Mouse (Mus musculus) heart, embryonic 10.5 days (tissue): ENCODE measurements around the gene Aoc2. TPM values are rescaled to one million over a fixed set of nuclear protein-coding genes. Genes with fewer than 3 reads are reported as not detected.
"Not testable (repeated sequence)": the region's sequence is repeated elsewhere in the genome, so short reads cannot be mapped to it uniquely, and the experiment has no call there.

ENCODE experiments used
- DNase-seq: peaks from one replicate; pipeline ENCODE4 v3.0.0-alpha.2; 2017; ENCODE audit warnings: low spot score
- H3K27ac ChIP-seq: fragments of 300-500 bp; sonication (generic); 2 replicates; pipeline ENCODE4 v1.5.1; 2016; ENCODE audit warnings: mild to moderate bottlenecking
- H3K27me3 ChIP-seq: fragments of 300-500 bp; sonication (generic); 2 replicates; pipeline ENCODE4 v1.6.1; 2016; ENCODE audit warnings: mild to moderate bottlenecking; ENCODE audit not compliant: poor library complexity, insufficient read depth, severe bottlenecking
- H3K36me3 ChIP-seq: fragments of 300-500 bp; sonication (generic); 2 replicates; pipeline ENCODE4 v1.6.1; 2016; ENCODE audit warnings: mild to moderate bottlenecking, moderate library complexity
- H3K4me1 ChIP-seq: fragments of 300-500 bp; sonication (generic); 2 replicates; pipeline ENCODE4 v1.6.1; 2016; ENCODE audit warnings: mild to moderate bottlenecking
- H3K4me3 ChIP-seq: fragments of 300-500 bp; sonication (generic); 2 replicates; pipeline ENCODE4 v1.5.1; 2016; ENCODE audit warnings: mild to moderate bottlenecking, moderate library complexity
- H3K9me3 ChIP-seq: fragments of 300-500 bp; sonication (generic); 2 replicates; pipeline ENCODE4 v1.6.1; 2016; ENCODE audit warnings: mild to moderate bottlenecking, moderate library complexity
- WGBS: fragments of 180-500 bp; shearing (Covaris S2); methylation state at CpG from one replicate; pipeline ENCODE4 v1.1.7; 2016; 5-methylcytosine and 5-hydroxymethylcytosine counted together
- microRNA-seq: library from miRNA; unstranded; fragments of <30 nt; microRNA quantifications from one replicate; pipeline ENCODE4, GENCODE M21; 2017
- polyA plus RNA-seq: library from polyadenylated mRNA; unstranded; fragments of >200 nt; fragmentation: Nextera tagmentation; extraction: Ambion mirVana; gene quantifications from 2 replicates; pipeline ENCODE4 v1.2.1, GENCODE M21; 2016

Aoc2 gene
- polyA plus RNA-seq, 1 experiment from 2014 or later = 1.4 TPM

- 73% methylated on average over 7 of the region's 7 CpGs for WGBS
- H3K36me3 ChIP-seq = no peaks in the 10 kb centered on the region
Observed at GRCm38 (mm10) chr11:101374421-101374938, 49.6 kb downstream of the Aoc2 start.

GRCm38 (mm10) chr11:101378196-101378595, 53.3 kb downstream of the Aoc2 start:
- DNase-seq, H3K27ac ChIP-seq, H3K4me3 ChIP-seq, H3K27me3 ChIP-seq, H3K9me3 ChIP-seq, H3K4me1 ChIP-seq, H3K36me3 ChIP-seq: not testable (repeated sequence)
- WGBS = 89% methylated on average over 8 of the region's 8 CpGs

More at GRCm38 (mm10) chr11:101374421-101374938, 49.6 kb downstream of the Aoc2 start:
- no peaks in the 10 kb centered on the region for H3K9me3 ChIP-seq
- no peaks in the 10 kb centered on the region; the same call in 1 of the 2 replicates for H3K27me3 ChIP-seq
- no peak overlapping the region for H3K4me3 ChIP-seq
- DNase-seq = no peak
- H3K4me1 ChIP-seq = no peaks in the 10 kb centered on the region
- H3K27ac ChIP-seq = no peak overlapping the region

DNA sequence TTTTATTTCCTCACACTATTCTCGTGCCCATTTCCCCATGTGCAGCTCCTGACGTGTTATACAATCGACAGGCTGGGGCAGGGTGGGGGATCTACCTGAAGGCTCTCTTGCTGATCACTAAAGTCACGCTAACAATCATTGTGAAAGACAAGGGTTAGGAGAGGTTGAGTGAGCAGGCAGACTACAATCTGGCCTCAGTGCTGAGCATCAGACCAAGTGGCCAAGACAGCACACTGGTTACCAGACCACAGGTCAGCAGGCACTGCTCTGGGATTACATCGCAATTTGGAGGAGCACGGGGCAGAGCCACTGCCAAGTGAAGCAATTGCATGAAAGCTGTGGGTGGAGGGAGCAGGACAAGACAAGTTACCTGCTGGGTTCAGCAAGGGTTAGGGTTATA, 54.1 kb downstream of the Aoc2 start:
- Histone ChIP-seq H3K27me3 (no peaks in the 10 kb centered on the region; the same call in 1 of the 2 replicates), H3K4me3 (no peak overlapping the region), H3K27ac (no peak overlapping the region), H3K36me3 (no peaks in the 10 kb centered on the region), H3K9me3 (no peaks in the 10 kb centered on the region), H3K4me1 (no peaks in the 10 kb centered on the region)
- DNase-seq = no peak
- WGBS = 76% methylated on average over 6 of the region's 6 CpGs

Small RNA genes within 50 kb of the gene (microRNA-seq; reads per million reads assigned to microRNA genes)
- gene Gm25593 = not detected

Other genes starting within 250 kb of the Aoc2 start
- 0.21 TPM in 1 of 2 replicates, not detected in the other for gene Hsd17b1, start 246.7 kb upstream of the Aoc2 start, polyA plus RNA-seq
- gene Coasy, start 242.5 kb upstream of the Aoc2 start, polyA plus RNA-seq = 36.5 and 37.0 TPM in 2 replicates
- 42.6 and 52.0 TPM in 2 replicates for gene Mlx, start 237.8 kb upstream of the Aoc2 start, polyA plus RNA-seq
- gene Psmc3ip, start 229.6 kb upstream of the Aoc2 start, polyA plus RNA-seq = 29.6 and 40.8 TPM in 2 replicates
- gene Retreg3, start 205.2 kb upstream of the Aoc2 start, polyA plus RNA-seq = 12.6 and 13.0 TPM in 2 replicates
- gene Tubg1, start 205.1 kb upstream of the Aoc2 start, polyA plus RNA-seq = 103 and 110 TPM in 2 replicates
- 3.0 and 4.2 TPM in 2 replicates for gene Tubg2, start 169.2 kb upstream of the Aoc2 start, polyA plus RNA-seq
- 0.39 and 0.44 TPM in 2 replicates for gene Cntnap1, start 154.5 kb upstream of the Aoc2 start, polyA plus RNA-seq
- gene Plekhh3, start 153.7 kb upstream of the Aoc2 start, polyA plus RNA-seq = 5.6 and 6.4 TPM in 2 replicates
- gene Ccr10, start 149.6 kb upstream of the Aoc2 start, polyA plus RNA-seq = 0.16 and 0.19 TPM in 2 replicates
- 12.9 and 13.3 TPM in 2 replicates for gene Ezh1, start 98.6 kb upstream of the Aoc2 start, polyA plus RNA-seq
- gene Ramp2, start 79.0 kb upstream of the Aoc2 start, polyA plus RNA-seq = 166 and 202 TPM in 2 replicates
- 130 and 137 TPM in 2 replicates for gene Vps25, start 71.4 kb upstream of the Aoc2 start, polyA plus RNA-seq
- 13.9 and 14.8 TPM in 2 replicates for gene Wnk4, start 64.5 kb upstream of the Aoc2 start, polyA plus RNA-seq
- 0.79 and 1.6 TPM in 2 replicates for gene Cntd1, start 46.1 kb upstream of the Aoc2 start, polyA plus RNA-seq
- 189 and 198 TPM in 2 replicates for gene Coa3, start 45.9 kb upstream of the Aoc2 start, polyA plus RNA-seq
- 148 and 165 TPM in 2 replicates for gene Becn1, start 22.8 kb upstream of the Aoc2 start, polyA plus RNA-seq
- gene Psme3, start 8.8 kb upstream of the Aoc2 start, polyA plus RNA-seq = 151 and 177 TPM in 2 replicates
- gene Aoc3, start 5.5 kb downstream of the Aoc2 start, polyA plus RNA-seq = 0.06 and 0.14 TPM in 2 replicates
- gene G6pc, start 42.5 kb downstream of the Aoc2 start, polyA plus RNA-seq = not detected in 2 replicates
- 60.4 and 66.6 TPM in 2 replicates for gene Aarsd1, start 92.6 kb downstream of the Aoc2 start, polyA plus RNA-seq
- 18.5 and 26.1 TPM in 2 replicates for gene Gm27029, start 99.7 kb downstream of the Aoc2 start, polyA plus RNA-seq
- 16.1 and 18.3 TPM in 2 replicates for gene Rundc1, start 100.0 kb downstream of the Aoc2 start, polyA plus RNA-seq
- 57.6 and 95.1 TPM in 2 replicates for gene Ptges3l, start 100.3 kb downstream of the Aoc2 start, polyA plus RNA-seq
- gene Rpl27, start 117.2 kb downstream of the Aoc2 start, polyA plus RNA-seq = 311 and 360 TPM in 2 replicates
- gene Ifi35, start 123.3 kb downstream of the Aoc2 start, polyA plus RNA-seq = 9.4 and 9.8 TPM in 2 replicates
- 34.2 and 42.7 TPM in 2 replicates for gene Rnd2, start 139.9 kb downstream of the Aoc2 start, polyA plus RNA-seq
- 33.1 and 41.1 TPM in 2 replicates for gene Vat1, start 141.2 kb downstream of the Aoc2 start, polyA plus RNA-seq
- gene Brca1, start 226.9 kb downstream of the Aoc2 start, polyA plus RNA-seq = 13.4 and 14.9 TPM in 2 replicates
- 54.1 and 64.6 TPM in 2 replicates for gene Nbr1, start 227.1 kb downstream of the Aoc2 start, polyA plus RNA-seq